Mouse (Mus musculus): ENCODE data around the gene Cd19. TPM values are rescaled to one million over a fixed set of nuclear protein-coding genes. Genes with fewer than 3 reads are reported as not detected.

The Cd19 gene
- total RNA-seq, 2 experiments from 2014 or later = 0.48 to 1.6 TPM

- no peak for DNase-seq (ENCODE audit: low spot score in 2 of 2)
Measured at GRCm38 (mm10) chr7:126388185-126388584, 26.5 kb downstream of the Cd19 start.

- DNase-seq (ENCODE audit: low spot score in 2 of 2) = no peak
Measured at GRCm38 (mm10) chr7:126383565-126383964, 31.1 kb downstream of the Cd19 start.

GRCm38 (mm10) chr7:126377278-126378158 is 37.2 kb downstream of the Cd19 start, which contains the start of gene Spns1:
TSS of gene Spns1 (minus strand) at chr7:126377450.
- peak; percentile 78 to 90 for DNase-seq (ENCODE audit: low spot score in 2 of 2)

- DNase-seq (ENCODE audit: low spot score in 2 of 2) = no peak
Measured at GRCm38 (mm10) chr7:126376903-126377277, 37.8 kb downstream of the Cd19 start.

GRCm38 (mm10) chr7:126375012-126375411 is 39.7 kb downstream of the Cd19 start:
- DNase-seq (ENCODE audit: low spot score in 2 of 2) = no peak

GRCm38 (mm10) chr7:126374526-126374925 is 40.2 kb downstream of the Cd19 start:
- DNase-seq (ENCODE audit: low spot score in 2 of 2) = no peak

- no peak for DNase-seq (ENCODE audit: low spot score in 2 of 2)
Measured at GRCm38 (mm10) chr7:126373007-126373406, 41.7 kb downstream of the Cd19 start.

GRCm38 (mm10) chr7:126369393-126369792 is 45.3 kb downstream of the Cd19 start, which contains the start of gene Lat:
TSS of gene Lat (minus strand) at chr7:126369570.
- no peak for DNase-seq (ENCODE audit: low spot score in 2 of 2)

- DNase-seq (ENCODE audit: low spot score in 2 of 2) = no peak
Measured at GRCm38 (mm10) chr7:126368367-126368766, 46.3 kb downstream of the Cd19 start.

- DNase-seq (ENCODE audit: low spot score in 2 of 2) = no peak
Measured at GRCm38 (mm10) chr7:126367636-126368035, 47.1 kb downstream of the Cd19 start.

- no peak for DNase-seq (ENCODE audit: low spot score in 2 of 2)
Measured at GRCm38 (mm10) chr7:126363038-126363437, 51.7 kb downstream of the Cd19 start.

GRCm38 (mm10) chr7:126359049-126359448 is 55.6 kb downstream of the Cd19 start:
- DNase-seq (ENCODE audit: low spot score in 2 of 2) = no peak

Small RNA genes lying within 50 kb of the gene (microRNA-seq; reads per million reads assigned to microRNA genes)
- gene Mir7058 = not detected

Other genes with a start within 250 kb of the Cd19 start
- 100 to 1,000 TPM in 1 of 2 experiments, 10 to 100 TPM in 1; 98.4 to 103 TPM for gene Xpo6, start 214.4 kb downstream of the Cd19 start, total RNA-seq (2021)
- 10 to 100 TPM; 60.4 to 60.6 TPM for gene Sbk1, start 142.3 kb downstream of the Cd19 start, total RNA-seq (2021)
- 1 to 10 TPM; 1.4 to 2.5 TPM for gene Lat, start 45.3 kb downstream of the Cd19 start, total RNA-seq (2021)
- gene Spns1, start 37.4 kb downstream of the Cd19 start, total RNA-seq (2021) = 10 to 100 TPM; 60.1 to 65.2 TPM
- 1 to 10 TPM; 5.8 to 7.6 TPM for gene Nfatc2ip, start 18.2 kb downstream of the Cd19 start, total RNA-seq (2021)
- 10 to 100 TPM; 52.1 to 63.2 TPM for gene Rabep2, start 13.9 kb upstream of the Cd19 start, total RNA-seq (2021)
- 100 to 1,000 TPM in 1 of 2 experiments, 10 to 100 TPM in 1; 56.9 to 145 TPM for gene Atp2a1, start 48.2 kb upstream of the Cd19 start, total RNA-seq (2021)
- gene Sh2b1, start 60.5 kb upstream of the Cd19 start, total RNA-seq (2021) = 10 to 100 TPM; 59.2 to 60.9 TPM
- 100 to 1,000 TPM; 158 to 166 TPM for gene Tufm, start 72.5 kb upstream of the Cd19 start, total RNA-seq (2021)
- gene Atxn2l, start 88.5 kb upstream of the Cd19 start, total RNA-seq (2021) = 100 to 1,000 TPM; 109 to 127 TPM
- gene Eif3c, start 151.5 kb upstream of the Cd19 start, total RNA-seq (2021) = 100 to 1,000 TPM; 255 to 260 TPM
- gene Apobr, start 170.1 kb upstream of the Cd19 start, total RNA-seq (2021) = 1 to 10 TPM; 1.1 to 1.2 TPM
- gene Cln3, start 170.9 kb upstream of the Cd19 start, total RNA-seq (2021) = 10 to 100 TPM; 30.7 to 32.1 TPM
- gene Il27, start 180.1 kb upstream of the Cd19 start, total RNA-seq (2021) = not detected
- gene Nupr1, start 216.0 kb upstream of the Cd19 start, total RNA-seq (2021) = 10 to 100 TPM in 1 of 2 experiments, 1 to 10 TPM in 1; 7.5 to 15.3 TPM
- 10 to 100 TPM; 30.4 to 33.5 TPM for gene Sgf29, start 234.4 kb upstream of the Cd19 start, total RNA-seq (2021)

Measured in adrenal gland, postnatal 4 days (tissue).